Mouse (Mus musculus) erythroblast, embryonic 14.5 days (primary cell): Measurements from ENCODE around the gene Lix1l.

Experiments used
- GATA1 ChIP-seq: IDR thresholded peaks from 2 replicates; pipeline ENCODE4 v1.6.1; 2012; ENCODE audit warnings: low read length, inconsistent platforms, mixed read lengths
- TAL1 ChIP-seq: IDR thresholded peaks from 3 replicates; pipeline ENCODE4 v1.6.1; 2012; ENCODE audit warnings: low read length, inconsistent platforms, mixed read lengths

GRCm38 (mm10) chr3:96662731-96663316, 61.9 kb downstream of the Lix1l start:
- TF ChIP-seq GATA1 (no peak), TAL1 (no peak)
